Comparison of ENCODE assay signal across 13 mouse cellular contexts in genomic region chr9:123507380-123507779, GRCm38 (mm10). TPM values are rescaled to one million over a fixed set of nuclear protein-coding genes. Genes with fewer than 3 reads are reported as not detected.
A peak's percentile ranks its signal among the peaks of the same experiment; 100 is the strongest.
DNase-seq lines count a peak whose midpoint lies in the region; ATAC-seq and TF ChIP-seq lines count a peak whose summit lies in the region.
"Had no signal": no experiment of that assay in that cellular context is flagged by ENCODE, and none has a peak within 500 bp of the region (broad histone marks: within the 10 kb centered on the region; RNA-seq: fewer than 3 reads in every experiment).

No protein-coding gene starts in this region.

- no peak overlapping the region; the same call in 1 of the 2 replicates for H3K27ac ChIP-seq in heart, embryonic 10.5 days
- H3K27ac ChIP-seq in layer of hippocampus, adult 2 months, result no peak overlapping the region
- H3K27ac ChIP-seq in hindbrain, embryonic 12.5 days, result no peak overlapping the region; the same call in 1 of the 2 replicates
- H3K27ac ChIP-seq: forebrain, embryonic 15.5 days; liver, embryonic 12.5 days had no signal

- TF ChIP-seq CTCF in layer of hippocampus, adult 2 months (conservative IDR thresholded peaks at IDR 0.05), result peak; percentile 71

- no peaks in the 10 kb centered on the region; the same call in 1 of the 2 replicates for H3K4me1 ChIP-seq in heart, embryonic 10.5 days
- H3K4me1 ChIP-seq in hindbrain, embryonic 12.5 days, result peaks cover 2% of the 10 kb centered on the region; the same call in 1 of the 2 replicates
- H3K4me1 ChIP-seq: forebrain, embryonic 15.5 days had no signal

- H3K36me3 ChIP-seq in heart, embryonic 10.5 days, result peaks cover 37% of the 10 kb centered on the region
- H3K36me3 ChIP-seq in hindbrain, embryonic 12.5 days, result peaks cover 20% of the 10 kb centered on the region
- H3K36me3 ChIP-seq: forebrain, embryonic 15.5 days had no signal

- H3K4me2 ChIP-seq in hindbrain, embryonic 12.5 days (replicated peaks), result no peak overlapping the region
- H3K4me2 ChIP-seq: forebrain, embryonic 15.5 days; liver, embryonic 12.5 days had no signal

- no peak for ATAC-seq in hindbrain, embryonic 12.5 days (ENCODE audit: low FRiP score)
- ATAC-seq: forebrain, embryonic 15.5 days; liver, embryonic 12.5 days had no signal

- WGBS in heart, embryonic 10.5 days, result 86% methylated on average over 2 of the region's 2 CpGs
- WGBS in hindbrain, embryonic 12.5 days, result 79% methylated on average over 2 of the region's 2 CpGs

- no peak overlapping the region for H3K9ac ChIP-seq in hindbrain, embryonic 12.5 days
- H3K9ac ChIP-seq: forebrain, embryonic 15.5 days; liver, embryonic 12.5 days had no signal

- peak; percentile 31 for DNase-seq in heart, embryonic 10.5 days (ENCODE audit: low spot score)
- no peak for DNase-seq in heart, postnatal 36 days
- DNase-seq in layer of hippocampus, adult 2 months (ENCODE audit: low spot score in 2 of 2), result no peak
- no peak for DNase-seq in layer of hippocampus, adult 11-12 months (ENCODE audit: low spot score)
- DNase-seq in 3T3-L1 (ENCODE audit: low read depth, low spot score), result peak; percentile 30
- DNase-seq in brain, adult 2 months (ENCODE audit: low read depth, low spot score), result peak; percentile 45
- DNase-seq in spleen, postnatal 10 days (ENCODE audit: low spot score in 2 of 2), result no peak
- DNase-seq: cerebellum, adult 11-12 months; kidney, adult 18-20 months; thymus, adult 2 months had no signal

- intact Hi-C loops in heart, postnatal 36 days (cut with DNase I), result no loop called here

- H3K27me3 ChIP-seq in heart, embryonic 10.5 days (ENCODE audit: insufficient read depth, poor library complexity, severe bottlenecking), result no peaks in the 10 kb centered on the region
- H3K27me3 ChIP-seq in hindbrain, embryonic 12.5 days, result no peaks in the 10 kb centered on the region
- H3K27me3 ChIP-seq: forebrain, embryonic 15.5 days; liver, embryonic 12.5 days had no signal

- no peaks in the 10 kb centered on the region for H3K9me3 ChIP-seq in heart, embryonic 10.5 days
- no peaks in the 10 kb centered on the region for H3K9me3 ChIP-seq in hindbrain, embryonic 12.5 days (replicated peaks)
- H3K9me3 ChIP-seq: forebrain, embryonic 15.5 days; liver, embryonic 12.5 days had no signal

- no peak overlapping the region for H3K4me3 ChIP-seq in heart, embryonic 10.5 days
- no peak overlapping the region for H3K4me3 ChIP-seq in layer of hippocampus, adult 2 months
- no peak overlapping the region for H3K4me3 ChIP-seq in hindbrain, embryonic 12.5 days
- H3K4me3 ChIP-seq: forebrain, embryonic 15.5 days; liver, embryonic 12.5 days had no signal

RNA-seq across cellular contexts. Expression of gene Sacm1l, which starts 22.2 kb away (rescaled TPM):
- polyA plus RNA-seq in heart, embryonic 10.5 days (2016; fragmentation: Nextera tagmentation; extraction: Ambion mirVana), result 42.6 and 48.6 TPM in 2 replicates
- 10 to 100 TPM; 32.2 to 32.9 TPM for total RNA-seq in heart, postnatal 36 days (2021)
- 10 to 100 TPM; 53.7 to 56.8 TPM for total RNA-seq in layer of hippocampus, adult 2 months (2021)
- polyA plus RNA-seq in hindbrain, embryonic 12.5 days (2016; fragmentation: Nextera tagmentation; extraction: Ambion mirVana), result 53.4 and 59.8 TPM in 2 replicates

RNA-seq across cellular contexts. Expression of gene Limd1, which starts 28.9 kb away (rescaled TPM):
- 39.0 and 39.2 TPM in 2 replicates for polyA plus RNA-seq in heart, embryonic 10.5 days (2016; fragmentation: Nextera tagmentation; extraction: Ambion mirVana)
- total RNA-seq in heart, postnatal 36 days (2021), result 10 to 100 TPM; 43.2 to 43.3 TPM
- 1 to 10 TPM; 5.7 to 7.6 TPM for total RNA-seq in layer of hippocampus, adult 2 months (2021)
- polyA plus RNA-seq in hindbrain, embryonic 12.5 days (2016; fragmentation: Nextera tagmentation; extraction: Ambion mirVana), result 39.2 and 41.3 TPM in 2 replicates

Comparison
In these comparisons a context has a peak if more than half of its experiments do, and no peak if none do; other contexts are left out.
1. DNase-seq: peak in heart, embryonic 10.5 days (single experiment), 3T3-L1 (single experiment) and brain, adult 2 months (single experiment); none in heart, postnatal 36 days (0 of 2), layer of hippocampus, adult 2 months (0 of 2), layer of hippocampus, adult 11-12 months (single experiment) and spleen, postnatal 10 days (0 of 2).
2. RNA of gene Limd1, which starts 28.9 kb away (total RNA-seq): 43.2 to 43.3 TPM in heart, postnatal 36 days; 5.7 to 7.6 TPM in layer of hippocampus, adult 2 months; every median in the first group is over 4 times any median in the second.